Mouse (Mus musculus): ENCODE measurements around the gene Tas2r124. TPM values are rescaled to one million over a fixed set of nuclear protein-coding genes. Genes with fewer than 3 reads are reported as not detected.

Gene Tas2r124
- not detected for total RNA-seq (2021)

- intact Hi-C loops (cut with DNase I): no loop called here
- no peak for DNase-seq (ENCODE audit: extremely low spot score in 1 of 2, low spot score in 2 of 2)
Measured at GRCm38 (mm10) chr6:132754430-132754829, at the start of gene Tas2r124. Tas2r124 (plus strand) TSS chr6:132754730.

GRCm38 (mm10) chr6:132711828-132712227 lies 42.7 kb upstream of the Tas2r124 start, which contains the start of gene Tas2r122:
Tas2r122 (minus strand) TSS chr6:132711928.
- intact Hi-C loops (cut with DNase I): no loop called here

GRCm38 (mm10) chr6:132737935-132738334 lies 16.6 kb upstream of the Tas2r124 start, which contains the start of gene Tas2r115:
Tas2r115 (minus strand) TSS chr6:132738035.
- no peak for DNase-seq (ENCODE audit: extremely low spot score in 1 of 2, low spot score in 2 of 2)
- intact Hi-C loops (cut with DNase I): no loop called here

More at GRCm38 (mm10) chr6:132711828-132712227, 42.7 kb upstream of the Tas2r124 start, which contains the start of gene Tas2r122:
- no peak for DNase-seq (ENCODE audit: extremely low spot score in 1 of 2, low spot score in 2 of 2)

GRCm38 (mm10) chr6:132750206-132750605 lies 4.3 kb upstream of the Tas2r124 start:
- DNase-seq (ENCODE audit: extremely low spot score in 1 of 2, low spot score in 2 of 2): no peak

GRCm38 (mm10) chr6:132761831-132762230 lies 7.3 kb downstream of the Tas2r124 start, which contains the start of gene Tas2r102:
Tas2r102 (plus strand) TSS chr6:132762131.
- DNase-seq (ENCODE audit: extremely low spot score in 1 of 2, low spot score in 2 of 2): no peak
- intact Hi-C loops (cut with DNase I): no loop called here

More at GRCm38 (mm10) chr6:132750206-132750605, 4.3 kb upstream of the Tas2r124 start:
- intact Hi-C loops (cut with DNase I): no loop called here

- no peak for DNase-seq (ENCODE audit: extremely low spot score in 1 of 2, low spot score in 2 of 2)
- intact Hi-C loops (cut with DNase I): no loop called here
Measured at GRCm38 (mm10) chr6:132778062-132778461, 23.5 kb downstream of the Tas2r124 start, which contains the start of gene Tas2r136. Tas2r136 (minus strand) TSS chr6:132778162.

GRCm38 (mm10) chr6:132795393-132795792 lies 40.9 kb downstream of the Tas2r124 start:
- intact Hi-C loops (cut with DNase I): no loop called here
- DNase-seq (ENCODE audit: extremely low spot score in 1 of 2, low spot score in 2 of 2): no peak

GRCm38 (mm10) chr6:132802518-132802917 lies 48.0 kb downstream of the Tas2r124 start, which contains the start of gene Tas2r117:
Tas2r117 (plus strand) TSS chr6:132802818.
- DNase-seq (ENCODE audit: extremely low spot score in 1 of 2, low spot score in 2 of 2): no peak
- intact Hi-C loops (cut with DNase I): no loop called here

Other genes with a start within 250 kb of the Tas2r124 start
- gene Prh1, start 184.9 kb upstream of the Tas2r124 start, total RNA-seq (2021): not detected
- not detected for gene Prp2, start 158.8 kb upstream of the Tas2r124 start, total RNA-seq (2021)
- gene A630073D07Rik, start 103.2 kb upstream of the Tas2r124 start, total RNA-seq (2021): not detected
- not detected for gene Tas2r120, start 97.8 kb upstream of the Tas2r124 start, total RNA-seq (2021)
- gene Tas2r121, start 53.7 kb upstream of the Tas2r124 start, total RNA-seq (2021): not detected
- gene Tas2r122, start 42.8 kb upstream of the Tas2r124 start, total RNA-seq (2021): not detected
- gene Tas2r115, start 16.7 kb upstream of the Tas2r124 start, total RNA-seq (2021): not detected
- not detected for gene Tas2r102, start 7.4 kb downstream of the Tas2r124 start, total RNA-seq (2021)
- not detected for gene Tas2r136, start 23.4 kb downstream of the Tas2r124 start, total RNA-seq (2021)
- not detected for gene Tas2r117, start 48.1 kb downstream of the Tas2r124 start, total RNA-seq (2021)
- gene Tas2r123, start 92.4 kb downstream of the Tas2r124 start, total RNA-seq (2021): not detected
- gene Tas2r116, start 100.7 kb downstream of the Tas2r124 start, total RNA-seq (2021): not detected
- gene Tas2r110, start 113.3 kb downstream of the Tas2r124 start, total RNA-seq (2021): not detected
- not detected for gene Tas2r113, start 138.3 kb downstream of the Tas2r124 start, total RNA-seq (2021)
- not detected for gene Tas2r125, start 154.9 kb downstream of the Tas2r124 start, total RNA-seq (2021)
- not detected for gene Tas2r129, start 196.4 kb downstream of the Tas2r124 start, total RNA-seq (2021)
- gene Tas2r131, start 203.2 kb downstream of the Tas2r124 start, total RNA-seq (2021): not detected
- gene Tas2r109, start 226.2 kb downstream of the Tas2r124 start, total RNA-seq (2021): not detected